Mouse (Mus musculus): ENCODE measurements around the gene Hus1. TPM values are rescaled to one million over a fixed set of nuclear protein-coding genes. Genes with fewer than 3 reads are reported as not detected.

The Hus1 gene
- polyA plus RNA-seq, 1 experiment from 2014 or later = 17.6 TPM

DNA sequence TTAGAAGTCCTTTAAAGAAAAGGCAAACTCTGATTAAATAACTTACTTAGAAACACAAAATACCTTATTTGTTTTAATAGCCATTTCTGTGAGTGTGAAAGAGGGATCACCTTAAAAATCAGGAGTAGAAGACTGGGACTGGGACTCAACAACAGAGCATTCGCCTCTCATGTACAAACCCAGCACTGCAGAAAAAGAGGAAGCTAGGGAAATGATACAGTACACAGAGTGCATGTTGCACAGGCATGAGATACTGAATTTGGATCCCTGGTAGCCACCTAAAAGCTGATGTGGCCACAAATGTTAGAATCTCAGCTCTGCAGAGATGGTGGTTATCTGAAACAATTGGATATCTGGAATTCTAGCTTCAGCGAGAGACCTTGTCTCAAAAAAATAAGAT, 20.5 kb upstream of the Hus1 start:
- H3K4me3 ChIP-seq (replicated peaks) = no peak overlapping the region
- no peak overlapping the region for H3K9ac ChIP-seq (replicated peaks)
- H3K9me3 ChIP-seq = no peaks in the 10 kb centered on the region
- H3K36me3 ChIP-seq = no peaks in the 10 kb centered on the region
- H3K27ac ChIP-seq = no peak overlapping the region
- no peak for ATAC-seq (ENCODE audit: insufficient number of reproducible peaks, insufficient read depth, low FRiP score, low TSS enrichment, low read depth)
- WGBS = 95% methylated on average over 2 of the region's 2 CpGs
- H3K27me3 ChIP-seq = peaks cover 2% of the 10 kb centered on the region; the same call in 1 of the 2 replicates
- H3K4me1 ChIP-seq (replicated peaks) = no peaks in the 10 kb centered on the region
- no peak overlapping the region for H3K4me2 ChIP-seq

DNA sequence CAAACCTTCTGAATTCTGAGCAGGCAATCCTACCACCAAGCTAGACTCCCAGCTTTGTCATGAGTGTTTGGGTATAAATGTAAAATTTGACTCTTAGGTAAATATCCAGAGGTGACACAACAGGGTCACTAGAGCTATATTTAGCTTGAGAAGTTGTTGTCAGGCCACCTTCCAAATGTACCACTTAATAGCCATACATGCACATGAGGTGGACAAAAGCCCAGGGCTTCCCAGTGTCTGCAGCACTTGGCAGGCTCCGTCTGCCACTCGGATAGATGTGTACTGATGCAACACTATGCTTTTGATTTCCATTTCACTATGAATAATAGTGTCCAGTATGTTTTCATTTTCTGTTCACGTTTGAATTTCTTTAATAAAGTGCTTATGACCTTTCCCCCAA, 14.2 kb upstream of the Hus1 start:
- 78% methylated on average over 3 of the region's 3 CpGs for WGBS
- H3K9ac ChIP-seq (replicated peaks) = no peak overlapping the region
- no peaks in the 10 kb centered on the region for H3K9me3 ChIP-seq
- H3K4me3 ChIP-seq (replicated peaks) = no peak overlapping the region
- 0 out of 2 replicates have a peak, but pooled peaks cover 4% of the 10 kb centered on the region for H3K27me3 ChIP-seq
- no peaks in the 10 kb centered on the region for H3K36me3 ChIP-seq
- H3K4me2 ChIP-seq = no peak overlapping the region
- ATAC-seq (ENCODE audit: insufficient number of reproducible peaks, insufficient read depth, low FRiP score, low TSS enrichment, low read depth) = no peak
- no peak overlapping the region for H3K27ac ChIP-seq
- H3K4me1 ChIP-seq (replicated peaks) = no peaks in the 10 kb centered on the region

DNA sequence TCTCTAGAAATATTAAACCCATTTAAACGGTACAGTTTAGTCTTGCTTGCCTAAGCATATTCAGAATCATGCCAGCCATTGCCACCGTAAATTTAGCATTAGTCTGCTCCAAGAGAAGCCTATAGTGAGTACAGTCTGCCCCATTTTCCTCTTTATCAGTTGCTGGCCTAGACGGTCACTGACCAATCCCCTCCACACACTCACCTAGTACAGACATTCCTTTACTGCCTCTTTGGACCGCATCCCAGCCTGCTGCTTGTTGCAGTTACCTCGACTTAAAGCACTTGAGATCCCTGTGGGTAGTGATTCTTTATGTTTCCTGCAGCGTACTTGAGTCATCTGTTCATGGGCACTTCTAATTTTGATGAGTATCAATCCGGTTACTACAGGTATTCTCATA, 13.8 kb upstream of the Hus1 start:
- H3K4me2 ChIP-seq = no peak overlapping the region
- no peaks in the 10 kb centered on the region for H3K36me3 ChIP-seq
- H3K4me1 ChIP-seq (replicated peaks) = no peaks in the 10 kb centered on the region
- H3K27me3 ChIP-seq = 0 out of 2 replicates have a peak, but pooled peaks cover 4% of the 10 kb centered on the region
- no peak overlapping the region for H3K9ac ChIP-seq (replicated peaks)
- no peak overlapping the region for H3K27ac ChIP-seq
- 79% methylated on average over 7 of the region's 7 CpGs for WGBS
- no peaks in the 10 kb centered on the region for H3K9me3 ChIP-seq
- no peak overlapping the region for H3K4me3 ChIP-seq (replicated peaks)
- no peak for ATAC-seq (ENCODE audit: insufficient number of reproducible peaks, insufficient read depth, low FRiP score, low TSS enrichment, low read depth)

DNA sequence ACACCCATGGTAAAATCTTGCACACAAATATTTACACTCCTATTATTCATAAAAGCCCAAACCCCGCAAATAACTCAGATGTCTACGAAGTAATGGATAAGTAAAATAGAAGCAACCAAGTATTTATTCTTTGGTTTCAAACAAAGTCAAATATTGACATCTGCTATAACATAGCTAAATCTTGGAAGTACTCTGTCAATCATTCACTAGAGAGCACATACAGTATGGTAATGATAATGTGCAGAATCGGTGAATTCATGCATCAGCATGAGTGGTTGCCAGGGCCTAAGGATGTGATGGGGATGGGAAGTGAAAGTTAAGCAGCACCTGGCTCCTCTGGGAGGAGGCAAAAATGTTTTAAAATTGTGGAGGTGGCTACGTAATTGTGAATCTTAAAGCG, 9.2 kb upstream of the Hus1 start:
- no peaks in the 10 kb centered on the region for H3K9me3 ChIP-seq
- H3K27me3 ChIP-seq = peaks cover 21% of the 10 kb centered on the region
- H3K36me3 ChIP-seq = no peaks in the 10 kb centered on the region
- H3K9ac ChIP-seq (replicated peaks) = no peak overlapping the region
- H3K4me3 ChIP-seq (replicated peaks) = no peak overlapping the region
- no peaks in the 10 kb centered on the region for H3K4me1 ChIP-seq (replicated peaks)
- H3K4me2 ChIP-seq = no peak overlapping the region
- ATAC-seq (ENCODE audit: insufficient number of reproducible peaks, insufficient read depth, low FRiP score, low TSS enrichment, low read depth) = no peak
- no peak overlapping the region for H3K27ac ChIP-seq
- 91% methylated on average over 5 of the region's 5 CpGs for WGBS

DNA sequence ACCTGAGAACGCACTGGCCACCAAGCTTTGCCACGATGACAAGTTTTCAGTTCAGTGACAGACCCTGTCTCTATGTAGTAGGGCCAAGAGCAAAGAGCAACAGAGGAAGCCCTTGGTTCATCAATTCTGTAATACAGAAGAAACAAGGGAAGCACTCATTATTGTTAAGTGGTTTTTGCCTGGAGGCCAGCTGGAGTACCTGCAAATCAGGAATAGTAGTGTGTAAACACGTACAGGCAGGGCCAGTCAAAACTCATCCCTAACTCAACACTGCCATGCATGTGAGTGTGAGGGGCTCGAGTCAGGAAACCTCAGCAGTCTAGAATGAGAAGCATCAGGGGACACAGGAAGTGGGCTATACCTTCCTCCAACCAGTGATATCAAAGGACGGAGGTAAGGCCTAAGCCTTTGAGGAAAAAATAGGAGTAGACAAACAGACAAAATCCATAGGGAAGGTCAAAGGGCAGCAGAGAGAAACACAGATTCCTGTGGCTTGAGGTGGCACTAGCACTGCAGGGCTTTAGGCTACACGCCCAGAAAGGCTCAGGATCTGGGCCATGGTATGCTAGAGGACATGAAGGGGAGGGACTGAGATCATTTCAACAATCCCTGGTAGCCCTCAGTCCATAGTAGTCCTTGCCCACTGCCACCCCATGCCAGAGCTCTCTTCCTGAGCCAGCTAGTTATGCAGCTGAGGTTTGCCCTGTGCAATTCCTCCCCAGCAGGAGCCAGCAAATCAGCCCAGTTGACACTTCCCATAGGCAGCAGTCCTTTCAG, 7.7 kb upstream of the Hus1 start:
- no peak overlapping the region for H3K9ac ChIP-seq (replicated peaks)
- 76% methylated on average over 6 of the region's 6 CpGs for WGBS
- H3K36me3 ChIP-seq = no peaks in the 10 kb centered on the region
- H3K27ac ChIP-seq = no peak overlapping the region
- ATAC-seq (ENCODE audit: insufficient number of reproducible peaks, insufficient read depth, low FRiP score, low TSS enrichment, low read depth) = no peak
- no peaks in the 10 kb centered on the region for H3K4me1 ChIP-seq (replicated peaks)
- no peak overlapping the region for H3K4me3 ChIP-seq (replicated peaks)
- H3K27me3 ChIP-seq = peaks cover 19% of the 10 kb centered on the region
- H3K4me2 ChIP-seq = no peak overlapping the region
- H3K9me3 ChIP-seq = no peaks in the 10 kb centered on the region

DNA sequence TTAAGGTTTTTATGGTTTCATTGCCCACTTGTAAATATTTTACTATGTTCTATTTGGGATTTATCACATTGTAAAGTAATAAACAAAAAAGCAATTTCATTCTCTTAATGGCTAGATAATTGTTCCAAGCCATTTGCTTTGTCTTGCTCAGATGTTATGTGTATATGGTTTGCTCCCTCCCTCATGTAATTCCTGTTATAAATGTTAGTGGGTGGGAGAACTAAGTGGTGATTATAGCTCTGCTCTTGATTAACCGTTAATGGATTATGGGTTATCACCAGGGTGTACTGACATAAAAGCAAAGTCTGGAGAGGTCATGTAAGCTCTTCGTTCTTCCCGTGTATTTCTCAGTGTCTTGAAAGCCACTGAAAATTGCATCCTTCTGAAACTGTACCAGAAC, 3.7 kb upstream of the Hus1 start:
- 42% methylated on average over 3 of the region's 3 CpGs for WGBS
- ATAC-seq (ENCODE audit: insufficient number of reproducible peaks, insufficient read depth, low FRiP score, low TSS enrichment, low read depth) = no peak
- peaks cover 22% of the 10 kb centered on the region for H3K27me3 ChIP-seq
- H3K27ac ChIP-seq = no peak overlapping the region
- H3K4me3 ChIP-seq (replicated peaks) = no peak overlapping the region
- H3K4me2 ChIP-seq = no peak overlapping the region
- H3K4me1 ChIP-seq (replicated peaks) = peaks cover 6% of the 10 kb centered on the region
- no peaks in the 10 kb centered on the region for H3K36me3 ChIP-seq
- no peaks in the 10 kb centered on the region for H3K9me3 ChIP-seq
- no peak overlapping the region for H3K9ac ChIP-seq (replicated peaks)

DNA sequence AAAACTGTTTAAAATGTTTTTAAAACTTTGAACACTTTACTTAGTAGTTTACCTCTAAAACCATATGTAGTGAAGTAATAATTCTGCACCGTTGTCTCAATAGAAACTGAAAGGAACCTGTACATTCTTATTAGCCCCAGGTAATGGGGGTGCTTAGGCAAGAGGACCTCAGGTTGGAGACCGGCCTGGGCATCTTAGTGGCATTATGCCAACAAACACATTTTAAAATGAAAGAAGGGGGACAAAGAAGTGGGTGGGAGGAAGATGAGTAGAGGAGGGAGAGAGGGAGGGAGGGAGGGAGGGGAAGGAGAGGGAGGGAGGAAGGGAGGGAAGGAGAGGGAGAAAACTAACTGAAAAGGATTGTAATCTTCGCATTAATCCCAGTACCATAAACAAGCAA, 357 bp upstream of the Hus1 start:
- Histone ChIP-seq H3K4me2 (peak overlapping the region; percentile 69), H3K4me3 (replicated peaks) (peak overlapping the region; percentile 72), H3K27me3 (peaks cover 12% of the 10 kb centered on the region; the same call in 1 of the 2 replicates), H3K36me3 (peaks cover 16% of the 10 kb centered on the region), H3K9me3 (no peaks in the 10 kb centered on the region), H3K9ac (replicated peaks) (peak overlapping the region; percentile 88), H3K27ac (peak overlapping the region; percentile 96), H3K4me1 (replicated peaks) (peaks cover 9% of the 10 kb centered on the region)
- ATAC-seq (ENCODE audit: insufficient number of reproducible peaks, insufficient read depth, low FRiP score, low TSS enrichment, low read depth) = peak; percentile 21; the same call in 1 of the 2 replicates
- WGBS = 0% methylated on average over 3 of the region's 3 CpGs

DNA sequence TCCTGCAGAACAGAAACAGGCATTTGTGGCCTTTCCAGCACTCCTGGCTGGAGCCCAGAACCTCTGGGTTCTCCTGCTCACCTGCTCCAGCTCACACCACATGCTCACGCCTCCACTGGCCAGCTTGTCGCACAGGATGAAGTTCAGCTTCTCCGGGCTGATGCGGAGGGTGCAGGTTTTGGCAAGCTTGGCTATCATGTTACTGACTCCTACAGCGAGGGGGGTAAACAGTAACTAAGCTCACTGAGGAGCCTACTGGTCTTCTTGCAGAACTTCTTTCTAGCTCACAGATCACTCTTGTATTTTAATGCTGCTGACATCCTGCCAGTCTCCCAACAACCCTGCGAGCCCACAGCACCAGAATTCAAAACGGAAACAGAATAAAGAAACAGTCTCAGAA, 575 bp downstream of the Hus1 start:
- under 1% methylated on average over 7 of the region's 7 CpGs for WGBS
- Histone ChIP-seq H3K4me2 (peak overlapping the region; percentile 69), H3K27me3 (peaks cover 6% of the 10 kb centered on the region; the same call in 1 of the 2 replicates), H3K4me3 (replicated peaks) (peak overlapping the region; percentile 72), H3K36me3 (peaks cover 24% of the 10 kb centered on the region), H3K27ac (peak overlapping the region; percentile 96), H3K9ac (replicated peaks) (peak overlapping the region; percentile 88), H3K9me3 (no peaks in the 10 kb centered on the region), H3K4me1 (replicated peaks) (peaks cover 9% of the 10 kb centered on the region)
- peak; percentile 69; the same call in 1 of the 2 replicates for ATAC-seq (ENCODE audit: insufficient number of reproducible peaks, insufficient read depth, low FRiP score, low TSS enrichment, low read depth)

DNA sequence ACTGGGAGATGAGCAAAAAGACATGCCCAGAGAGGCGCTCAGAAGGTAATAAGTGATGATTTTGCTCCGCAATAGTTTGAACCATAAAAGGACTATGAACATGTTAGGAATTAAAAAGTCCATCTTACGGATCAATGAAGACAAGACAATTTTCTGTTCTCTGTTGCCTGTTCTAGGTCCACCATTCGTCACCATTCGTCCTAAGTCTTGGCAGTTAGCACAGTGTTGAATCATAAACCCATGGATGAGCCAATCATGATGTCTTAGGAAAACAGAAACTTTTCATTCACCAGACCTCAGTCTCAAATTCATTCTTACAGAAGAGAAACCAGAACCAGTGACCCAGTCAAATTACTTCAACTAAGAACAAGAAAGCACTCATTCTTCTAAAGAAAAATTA, 2.2 kb downstream of the Hus1 start:
- H3K9ac ChIP-seq (replicated peaks) = no peak overlapping the region
- H3K27me3 ChIP-seq = peaks cover 3% of the 10 kb centered on the region; the same call in 1 of the 2 replicates
- no peak overlapping the region for H3K4me2 ChIP-seq
- no peak overlapping the region for H3K4me3 ChIP-seq (replicated peaks)
- H3K9me3 ChIP-seq = no peaks in the 10 kb centered on the region
- peaks cover 40% of the 10 kb centered on the region for H3K36me3 ChIP-seq
- ATAC-seq (ENCODE audit: insufficient number of reproducible peaks, insufficient read depth, low FRiP score, low TSS enrichment, low read depth) = no peak
- WGBS = 92% methylated on average over 5 of the region's 5 CpGs
- H3K27ac ChIP-seq = no peak overlapping the region
- H3K4me1 ChIP-seq (replicated peaks) = peaks cover 9% of the 10 kb centered on the region

DNA sequence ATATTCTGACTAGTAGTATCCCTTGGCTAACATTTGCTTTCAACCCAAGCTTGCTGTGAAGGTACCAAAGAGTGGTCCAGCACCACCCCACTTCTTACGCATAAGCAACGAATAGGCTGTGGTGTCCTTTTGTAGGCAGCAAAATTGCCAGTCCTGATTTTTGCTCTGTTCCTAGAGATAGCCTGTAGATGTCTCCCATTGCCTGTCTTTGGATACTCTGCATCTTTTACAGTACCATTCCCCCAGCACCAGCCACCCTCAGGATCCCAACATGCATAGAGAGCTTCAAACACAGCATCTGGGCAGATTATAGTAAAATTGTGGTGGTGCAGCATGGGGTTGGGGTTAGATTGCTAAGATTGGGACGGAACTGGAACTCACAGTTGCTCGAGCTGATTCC, 22.9 kb downstream of the Hus1 start:
- H3K27me3 ChIP-seq = 0 out of 2 replicates have a peak, but pooled peaks cover 2% of the 10 kb centered on the region
- H3K27ac ChIP-seq = no peak overlapping the region
- 78% methylated on average over 4 of the region's 4 CpGs for WGBS
- H3K9me3 ChIP-seq = no peaks in the 10 kb centered on the region
- H3K4me3 ChIP-seq (replicated peaks) = no peak overlapping the region
- peaks cover 21% of the 10 kb centered on the region for H3K36me3 ChIP-seq
- H3K4me1 ChIP-seq (replicated peaks) = peaks cover 4% of the 10 kb centered on the region; the same call in 1 of the 2 replicates
- H3K4me2 ChIP-seq = no peak overlapping the region
- no peak for ATAC-seq (ENCODE audit: insufficient number of reproducible peaks, insufficient read depth, low FRiP score, low TSS enrichment, low read depth)
- H3K9ac ChIP-seq (replicated peaks) = no peak overlapping the region

DNA sequence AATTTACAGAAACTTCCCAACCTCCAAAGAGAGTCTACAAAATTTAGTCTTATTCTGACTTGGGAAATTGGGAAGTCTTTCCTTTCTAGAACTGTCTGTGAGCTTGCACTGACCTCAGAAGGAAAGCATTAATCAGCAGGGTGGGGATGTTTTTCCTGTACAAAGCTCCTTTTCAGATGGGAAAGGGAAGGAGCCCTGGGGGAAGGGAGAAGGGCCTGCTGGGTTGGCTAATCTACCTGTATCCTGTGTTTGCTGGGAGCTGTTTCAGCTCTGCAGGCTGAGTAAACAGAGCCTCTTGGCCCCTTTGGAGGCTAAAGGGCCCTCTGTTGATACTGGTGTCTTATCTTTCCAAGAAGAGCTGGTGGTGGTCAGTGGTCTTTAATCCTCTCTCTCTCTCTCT, 24.9 kb downstream of the Hus1 start:
- ATAC-seq (ENCODE audit: insufficient number of reproducible peaks, insufficient read depth, low FRiP score, low TSS enrichment, low read depth) = no peak
- no peak overlapping the region for H3K4me2 ChIP-seq
- peaks cover 3% of the 10 kb centered on the region; the same call in 1 of the 2 replicates for H3K36me3 ChIP-seq
- no peak overlapping the region for H3K9ac ChIP-seq (replicated peaks)
- H3K4me1 ChIP-seq (replicated peaks) = peaks cover 4% of the 10 kb centered on the region; the same call in 1 of the 2 replicates
- 0 out of 2 replicates have a peak, but pooled peaks cover 4% of the 10 kb centered on the region for H3K27me3 ChIP-seq
- no peak overlapping the region for H3K4me3 ChIP-seq (replicated peaks)
- no peak overlapping the region for H3K27ac ChIP-seq
- no peaks in the 10 kb centered on the region for H3K9me3 ChIP-seq
